Mouse (Mus musculus) layer of hippocampus, adult 11-12 months (tissue): ENCODE results near the gene Cnot3.
"Not testable (repeated sequence)": the region's sequence is repeated elsewhere in the genome, so short reads cannot be mapped to it uniquely, and the experiment has no call there.

ENCODE experiments used
- DNase-seq: peaks from one replicate; pipeline ENCODE4 v3.0.0; 2022; ENCODE audit warnings: low spot score

The Cnot3 gene

GRCm38 (mm10) chr7:3698471-3698870 is 53.4 kb downstream of the Cnot3 start:
- DNase-seq, result no peak

- no peak for DNase-seq
These were observed 58.2 kb downstream of the Cnot3 start for GRCm38 (mm10) chr7:3703148-3703878.

GRCm38 (mm10) chr7:3703879-3704441 is 58.9 kb downstream of the Cnot3 start, which contains the start of gene Rps9:
Rps9 (plus strand) TSS chr7:3703993.
- peak; percentile 98 for DNase-seq

- DNase-seq, result no peak
These were observed 59.4 kb downstream of the Cnot3 start for GRCm38 (mm10) chr7:3704475-3704874.

GRCm38 (mm10) chr7:3705461-3705860 is 60.4 kb downstream of the Cnot3 start:
- DNase-seq, result not testable (repeated sequence)

GRCm38 (mm10) chr7:3705911-3706310 is 60.8 kb downstream of the Cnot3 start:
- DNase-seq, result no peak

- no peak for DNase-seq
These were observed 61.4 kb downstream of the Cnot3 start for GRCm38 (mm10) chr7:3706343-3706934.

- no peak for DNase-seq
These were observed 62.0 kb downstream of the Cnot3 start for GRCm38 (mm10) chr7:3707027-3707426.

- no peak for DNase-seq
These were observed 62.7 kb downstream of the Cnot3 start for GRCm38 (mm10) chr7:3707568-3708413.

GRCm38 (mm10) chr7:3708447-3708980 is 63.4 kb downstream of the Cnot3 start:
- DNase-seq, result not testable (repeated sequence)

- DNase-seq, result no peak
These were observed 63.9 kb downstream of the Cnot3 start for GRCm38 (mm10) chr7:3709000-3709399.
